In the genomic region with DNA sequence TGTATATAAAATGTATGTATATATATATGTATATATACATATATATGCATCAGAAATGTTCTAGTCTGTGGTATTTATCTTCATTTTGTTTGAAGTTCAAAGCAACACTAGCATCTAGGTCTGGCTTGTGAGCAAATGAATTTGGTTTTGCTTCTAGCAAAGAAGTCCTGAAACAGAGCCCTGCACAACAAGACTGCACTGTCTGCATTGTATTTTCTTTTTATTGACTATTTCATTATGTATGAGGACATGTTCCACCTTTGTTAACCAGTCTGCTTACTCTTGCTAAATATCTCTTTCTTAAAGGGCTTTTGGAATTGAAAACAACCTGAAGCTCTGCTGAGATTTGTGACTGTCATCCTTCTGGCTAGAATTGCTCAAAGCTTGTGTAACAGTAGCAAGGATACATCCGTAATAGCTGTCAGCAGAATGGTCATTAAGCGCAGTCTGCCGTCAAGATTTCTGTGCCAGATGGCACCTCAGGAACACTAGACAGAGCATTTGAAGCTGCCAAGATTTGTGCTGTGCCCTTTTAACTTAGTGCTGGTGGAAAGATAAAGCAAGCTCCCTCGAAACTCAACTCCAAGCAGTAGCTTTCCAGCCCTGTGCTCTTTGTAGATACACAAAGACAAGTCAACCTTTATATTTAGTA, we compare ENCODE assay signal across 8 mouse cellular contexts.
DNase-seq lines count a peak whose midpoint lies in the region.

No protein-coding gene starts in this region.

- peak; percentile 2 for DNase-seq in adrenal gland, adult 8-10 months
- DNase-seq in adrenal gland, adult 18-20 months (ENCODE audit: low spot score in 2 of 2), result no peak
- DNase-seq in right cerebral cortex, adult 2 months (ENCODE audit: low spot score in 2 of 2), result peak; percentile 33 to 46
- no peak for DNase-seq in right cerebral cortex, postnatal 14 days
- DNase-seq in layer of hippocampus, postnatal 14 days (ENCODE audit: low spot score in 2 of 2), result peak; percentile 33 to 78
- DNase-seq in retina, postnatal 1 day, result no peak
- no peak for DNase-seq in spleen, postnatal 14 days (ENCODE audit: low spot score in 2 of 2)
- no peak for DNase-seq in c-Kit-positive CD71-positive TER-119-positive erythroid progenitor cells, embryonic 14.5 days (ENCODE audit: low spot score)

Comparison
In these comparisons a context has a peak if more than half of its experiments do, and no peak if none do; other contexts are left out.
1. DNase-seq: peak in adrenal gland, adult 8-10 months (single experiment), right cerebral cortex, adult 2 months (2 of 2) and layer of hippocampus, postnatal 14 days (2 of 2); none in adrenal gland, adult 18-20 months (0 of 2), right cerebral cortex, postnatal 14 days (single experiment), retina, postnatal 1 day (single experiment), spleen, postnatal 14 days (0 of 2) and c-Kit-positive CD71-positive TER-119-positive erythroid progenitor cells, embryonic 14.5 days (single experiment).